Mouse (Mus musculus) frontal cortex, postnatal 36 days (tissue): ENCODE data around the gene Krt80.
"Not testable (repeated sequence)": the region's sequence is repeated elsewhere in the genome, so short reads cannot be mapped to it uniquely, and the experiment has no call there.

Experiments
- DNase-seq, 2 experiments: peaks; one replicate each; pipeline ENCODE4 v3.0.0; 2022; ENCODE audit warnings: low spot score in 2 of 2

Krt80 gene

DNA sequence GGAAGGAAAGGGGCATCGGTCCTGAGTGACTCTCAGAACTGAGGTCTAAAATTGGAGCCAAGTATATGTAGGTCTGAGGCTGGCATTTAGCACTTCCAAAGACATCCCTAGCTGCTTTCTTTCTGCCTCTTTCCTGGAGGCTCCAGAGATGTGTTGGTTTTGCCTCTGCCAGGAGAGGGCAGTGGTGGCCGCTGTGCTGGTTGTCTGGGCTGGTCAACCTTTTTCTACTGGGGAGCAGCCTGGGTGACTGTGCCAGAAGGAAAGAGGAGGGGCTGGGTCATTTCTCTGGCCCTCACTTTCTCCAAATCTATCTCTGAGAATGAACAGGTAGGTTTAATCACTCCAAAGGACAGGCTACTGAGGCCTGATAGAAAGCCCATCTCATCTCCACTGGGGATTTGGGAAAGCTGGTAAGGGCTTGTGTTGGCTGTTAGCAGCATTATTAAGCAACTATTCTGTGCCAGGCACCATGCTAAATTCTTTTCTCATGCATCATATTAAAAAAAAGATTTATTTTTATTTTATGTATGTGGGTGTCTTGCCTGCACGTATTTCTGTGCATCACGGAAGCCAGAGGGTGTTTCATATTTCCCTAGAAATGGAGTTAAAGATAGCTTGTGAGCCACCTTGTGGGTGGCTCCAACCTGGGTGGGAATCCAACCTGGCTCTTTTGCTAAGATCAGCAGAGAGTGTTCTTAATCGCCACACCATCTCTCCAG lies 28.0 kb downstream of the Krt80 start:
- peak; percentile 56 to 72 for DNase-seq

DNA sequence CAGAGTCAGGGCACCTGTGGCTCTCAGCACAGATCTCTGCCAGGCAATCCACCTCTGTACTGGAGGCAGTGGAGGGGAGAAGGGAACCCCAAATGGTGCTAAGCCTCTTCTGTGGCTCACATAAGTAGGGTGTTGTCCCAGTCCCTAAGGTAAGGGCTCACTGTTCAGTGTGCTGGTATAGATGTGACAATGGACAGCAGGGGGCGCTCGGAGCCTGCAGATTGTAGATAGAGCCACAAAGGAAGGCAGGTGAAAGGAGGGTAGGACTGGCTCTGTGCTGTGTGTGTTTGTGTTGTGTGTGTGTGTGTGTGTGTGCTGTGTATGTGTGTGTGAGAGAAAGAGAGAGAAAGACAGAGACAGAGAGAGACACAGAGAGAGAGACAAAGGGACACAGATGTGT lies 30.4 kb downstream of the Krt80 start:
- peak; percentile 84 to 90 for DNase-seq

DNA sequence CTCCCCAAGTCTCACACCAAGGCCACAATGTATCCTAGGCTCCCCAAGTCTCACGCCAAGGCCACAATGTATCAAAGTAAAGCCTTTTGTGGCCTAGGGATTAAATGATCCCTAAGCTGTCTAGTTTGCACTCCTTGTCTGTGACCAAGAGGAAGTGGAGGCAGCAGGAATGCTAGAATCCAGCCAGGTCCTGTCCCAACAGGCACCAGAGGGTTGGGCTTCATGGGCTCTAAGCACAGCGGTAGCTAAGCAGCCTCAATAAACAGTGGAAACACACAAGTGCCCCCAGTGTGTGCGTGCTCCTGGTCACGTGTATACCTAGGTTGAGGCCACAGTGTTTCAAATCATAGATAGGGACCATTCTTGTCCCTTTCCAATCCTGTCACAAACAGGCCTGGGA lies 31.6 kb downstream of the Krt80 start:
- no peak for DNase-seq

DNA sequence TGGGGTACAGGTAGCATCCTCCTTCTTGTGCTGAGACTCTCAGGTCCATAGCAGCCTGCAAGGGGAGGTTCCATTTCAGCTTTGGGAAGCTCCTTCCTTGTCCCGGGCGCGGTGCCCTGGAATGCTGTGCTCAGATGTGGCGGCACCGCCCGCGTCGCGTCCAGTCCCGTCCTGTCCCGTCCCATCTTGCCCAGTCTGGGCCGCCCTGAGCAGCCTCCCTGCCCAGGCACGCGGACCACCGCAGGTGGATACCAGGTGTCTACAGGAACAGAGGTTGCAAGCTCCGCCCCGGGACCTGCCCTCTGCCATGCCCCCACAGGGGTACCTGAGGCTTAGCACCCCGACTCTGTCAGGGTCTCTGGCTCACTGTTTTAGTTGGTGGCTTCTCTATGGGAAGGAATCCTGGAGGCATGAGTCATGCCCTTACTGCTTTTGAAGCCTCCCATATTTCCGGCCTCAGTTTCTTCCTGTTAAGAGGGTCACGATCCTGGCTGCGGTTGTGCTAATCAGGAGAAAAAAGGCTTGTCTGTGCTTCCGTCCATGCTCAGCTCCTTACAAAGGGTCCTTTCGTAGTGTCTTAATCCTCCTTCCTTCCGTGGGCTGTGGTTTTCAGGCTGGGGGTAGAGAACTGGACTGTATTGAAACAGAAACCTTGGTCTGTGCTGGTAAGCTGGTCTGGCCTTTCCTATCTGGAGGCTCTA lies 33.3 kb downstream of the Krt80 start:
- no peak for DNase-seq

DNA sequence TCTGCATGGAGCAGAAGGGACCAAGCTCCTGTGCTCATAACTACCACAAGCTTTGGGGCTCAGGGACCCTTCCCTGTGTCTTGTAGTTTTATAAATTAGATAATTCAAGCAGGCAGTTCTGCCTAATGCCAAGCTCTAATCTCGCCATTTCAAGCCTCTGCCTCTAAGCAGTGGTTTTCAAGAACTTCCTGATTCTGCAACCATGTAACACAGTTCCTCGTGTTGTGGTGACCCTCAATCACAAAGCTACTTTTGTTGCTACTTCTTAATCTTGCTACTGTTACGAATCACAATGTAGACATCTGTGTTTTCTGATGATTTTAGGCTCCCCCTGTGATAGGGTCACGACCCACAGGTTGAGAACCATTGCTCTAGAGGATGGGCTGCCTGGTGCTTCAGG lies 36.3 kb downstream of the Krt80 start:
- no peak for DNase-seq

DNA sequence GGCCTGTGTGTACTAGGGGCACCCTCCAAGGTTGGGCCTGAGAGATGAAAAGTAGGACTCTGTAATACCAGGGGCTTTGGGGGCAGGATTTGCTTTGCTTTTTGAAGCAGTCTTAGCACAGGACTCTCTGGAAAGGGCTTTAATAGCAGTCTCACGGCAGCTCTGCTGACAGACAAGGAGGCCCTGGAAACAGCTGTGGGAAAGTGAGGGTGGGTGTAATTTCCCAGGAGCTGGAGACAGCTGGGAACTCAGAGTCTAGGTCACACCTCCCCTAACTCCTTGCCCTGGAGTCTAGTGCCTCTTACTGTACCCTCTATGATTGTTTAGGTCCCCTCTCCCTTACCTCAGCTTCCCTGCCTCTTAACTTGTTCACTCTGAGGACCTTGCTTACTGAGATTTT lies 36.8 kb downstream of the Krt80 start:
- DNase-seq, result no peak

DNA sequence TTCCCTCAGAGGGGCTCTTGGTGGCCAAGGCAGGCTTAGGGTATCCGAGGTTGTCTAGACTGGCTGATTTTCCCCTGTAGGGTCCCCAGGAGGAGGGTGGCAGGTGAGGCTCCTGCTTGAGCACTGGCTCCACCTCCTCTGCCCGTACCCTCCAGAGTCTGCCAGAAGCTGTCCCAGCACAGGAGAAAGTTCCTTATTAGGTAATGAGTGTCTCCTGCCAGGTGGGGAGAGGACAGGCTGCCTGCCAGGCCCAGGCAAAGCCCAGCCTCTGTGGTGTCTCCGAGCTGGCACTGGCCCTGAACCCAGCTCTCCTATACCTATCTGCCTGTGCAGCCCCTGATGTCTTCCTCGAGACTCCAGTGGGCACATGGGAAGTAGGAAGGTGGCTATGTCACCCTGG lies 37.6 kb downstream of the Krt80 start:
- no peak for DNase-seq

DNA sequence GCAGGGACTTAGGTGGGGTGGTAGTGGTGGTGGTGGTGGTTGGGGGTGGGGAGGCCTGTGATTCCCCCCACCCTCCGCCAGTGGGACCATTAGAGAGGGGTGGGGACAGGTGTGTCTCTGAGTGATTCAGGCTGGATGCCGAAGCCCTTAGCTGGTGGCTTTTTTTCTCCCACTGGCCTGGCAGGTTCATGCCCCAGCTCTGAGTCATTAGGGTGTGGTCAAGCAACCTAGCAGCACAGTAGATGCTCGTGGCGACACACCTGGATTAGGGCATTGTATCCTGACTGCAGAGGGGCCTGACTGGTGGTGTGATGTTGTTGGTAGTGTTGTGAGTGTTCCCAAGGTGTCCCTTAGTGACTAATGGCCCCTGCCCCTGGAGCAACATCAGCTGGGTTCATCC lies 38.9 kb downstream of the Krt80 start:
- DNase-seq, result no peak

DNA sequence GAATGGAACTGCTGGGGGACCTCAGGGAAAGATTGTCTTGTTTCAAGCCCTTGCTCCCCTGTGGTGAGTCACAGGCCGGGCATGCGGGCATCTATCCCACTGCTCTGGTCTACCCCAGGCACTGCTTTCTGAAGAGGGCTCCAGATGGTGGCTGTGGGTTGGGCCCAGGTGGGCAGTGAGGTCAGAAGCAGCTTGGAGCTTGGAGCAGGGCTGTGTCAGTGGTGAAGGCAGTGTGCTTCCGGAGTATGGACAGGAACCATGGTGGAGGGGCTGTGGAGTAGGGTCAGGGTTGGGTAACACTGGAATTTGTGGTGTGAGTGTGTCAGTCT lies 40.4 kb downstream of the Krt80 start:
- DNase-seq, result no peak

DNA sequence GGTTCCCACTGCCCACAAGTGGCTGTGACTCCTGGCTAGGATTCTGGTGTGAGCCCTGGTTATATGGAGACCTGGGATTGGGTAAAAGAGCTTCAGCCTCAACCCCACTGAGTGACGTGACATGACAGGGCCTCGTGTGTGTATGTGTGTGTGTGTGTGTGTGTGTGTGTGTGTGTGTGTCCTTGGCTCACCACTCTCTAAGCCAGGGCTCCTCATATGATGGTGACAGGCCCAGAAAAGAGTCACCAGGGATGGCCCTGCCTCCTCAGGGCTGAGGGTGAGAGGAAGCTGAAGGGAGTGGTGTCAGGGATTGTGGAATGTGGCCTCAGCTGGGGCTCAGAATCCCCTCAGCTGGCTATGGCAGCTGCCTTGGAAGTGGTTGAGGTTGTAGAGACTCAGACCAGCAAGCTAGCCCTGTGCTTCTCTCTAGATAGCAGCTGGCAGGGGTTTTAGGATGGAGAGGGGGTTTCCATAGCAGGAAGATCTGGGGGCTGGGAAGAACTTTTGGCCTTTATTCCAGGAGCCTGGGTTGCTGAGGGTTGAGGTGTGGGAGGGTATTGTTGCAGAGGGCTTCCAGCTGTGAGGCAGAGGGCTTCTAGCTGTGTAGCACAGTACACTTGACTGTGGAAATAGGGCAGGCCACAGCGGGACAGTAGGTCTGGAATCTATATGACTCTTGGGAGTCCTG lies 40.9 kb downstream of the Krt80 start:
- DNase-seq, result no peak

DNA sequence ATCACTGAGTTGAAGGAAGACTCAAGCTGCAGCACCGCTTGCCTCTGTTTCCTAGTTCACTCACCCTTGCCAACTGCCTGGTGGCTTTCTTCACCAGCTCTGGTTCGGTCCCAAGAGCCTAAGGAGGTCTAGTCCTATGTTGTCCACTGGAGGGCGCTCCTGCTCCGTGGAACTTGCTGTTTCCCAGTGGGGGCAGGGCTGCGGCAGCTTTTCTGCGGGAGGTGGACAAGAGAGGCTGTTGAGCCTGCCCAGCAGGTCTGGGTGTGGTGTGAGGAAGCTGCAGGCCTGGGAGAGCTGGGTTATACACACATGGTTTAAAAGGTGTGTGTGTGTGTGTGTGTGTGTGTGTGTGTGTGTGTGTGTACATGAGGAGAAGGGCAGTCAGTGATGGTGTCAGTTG lies 42.7 kb downstream of the Krt80 start:
- DNase-seq, result peak; percentile 82 to 84

DNA sequence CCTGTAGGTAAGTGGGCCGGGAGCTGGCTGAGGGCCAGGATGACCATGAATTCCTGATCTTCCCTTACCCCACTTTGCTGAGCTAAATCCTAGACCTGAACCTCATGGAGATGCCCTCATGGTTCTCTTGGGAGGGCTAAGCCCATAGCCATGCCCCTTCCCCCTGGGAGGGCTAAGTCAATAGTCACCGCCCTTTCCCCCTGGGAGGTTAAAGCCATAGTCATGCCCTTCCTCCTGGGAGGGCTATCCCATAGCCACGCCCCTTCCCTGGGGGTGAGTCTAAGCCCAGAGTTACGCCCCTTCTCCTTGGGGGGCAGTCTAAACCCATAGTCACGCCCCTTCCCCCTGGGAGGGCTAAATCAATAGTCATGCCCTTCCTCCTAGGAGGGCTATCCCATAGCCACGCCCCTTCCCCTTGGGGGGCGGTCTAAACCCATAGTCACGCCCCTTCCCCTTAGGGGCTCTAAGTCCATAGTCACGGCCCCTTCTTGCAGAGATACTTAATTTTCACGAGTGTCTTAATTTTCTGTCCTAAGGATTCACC lies 43.9 kb downstream of the Krt80 start:
- no peak for DNase-seq

DNA sequence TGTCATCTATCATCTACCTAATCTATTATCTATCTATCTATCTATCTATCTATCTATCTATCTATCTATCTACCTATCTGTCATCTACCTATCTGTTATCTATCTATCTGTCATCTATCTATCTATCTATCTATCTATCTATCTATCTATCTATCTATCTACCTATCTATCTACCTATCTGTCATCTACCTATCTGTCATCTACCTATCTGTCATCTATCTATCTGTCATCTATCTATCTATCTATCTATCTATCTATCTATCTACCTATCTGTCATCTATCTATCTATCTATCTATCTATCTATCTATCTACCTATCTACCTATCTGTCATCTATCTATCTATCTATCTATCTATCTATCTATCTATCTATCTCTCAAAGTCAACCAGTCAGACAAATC lies 45.6 kb downstream of the Krt80 start:
- DNase-seq, result not testable (repeated sequence)

DNA sequence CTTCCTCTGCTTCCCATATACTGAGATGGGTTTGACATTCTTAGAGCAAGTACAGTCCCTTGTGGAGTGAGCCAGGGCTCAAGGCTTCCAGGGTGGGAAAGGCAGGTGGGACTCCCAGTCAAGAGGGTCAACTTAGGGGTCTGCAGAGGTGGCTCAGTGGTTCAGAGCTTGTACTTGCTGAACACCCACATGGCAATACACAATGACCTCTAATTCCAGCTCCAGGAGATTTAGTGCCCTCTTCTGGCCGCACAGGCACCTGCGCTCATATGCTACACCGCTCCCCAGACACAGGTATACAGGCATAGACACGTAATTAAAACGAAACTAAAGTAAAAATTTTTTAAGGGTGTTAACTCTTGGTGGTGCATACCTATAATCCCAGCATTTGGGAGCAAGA lies 46.5 kb downstream of the Krt80 start:
- DNase-seq, result no peak

DNA sequence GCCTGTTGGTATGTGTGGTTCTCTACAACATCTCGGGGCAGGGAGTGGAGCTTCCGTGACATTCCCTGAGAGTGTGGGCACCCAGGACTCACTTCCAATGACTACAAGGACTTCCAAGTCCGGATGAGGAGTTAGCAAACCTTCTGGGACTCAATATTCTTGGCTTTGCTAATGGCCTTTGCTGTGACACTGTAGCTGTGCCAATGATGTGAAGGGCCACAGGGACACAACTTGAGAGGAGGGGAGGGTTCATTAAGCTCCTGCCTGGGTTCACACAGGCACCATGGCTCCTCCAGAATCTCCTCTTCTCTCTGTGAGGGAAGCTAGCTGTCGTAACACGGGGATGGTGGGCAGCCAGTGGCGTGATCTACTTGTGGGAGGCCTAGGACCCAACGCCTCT lies 47.3 kb downstream of the Krt80 start:
- DNase-seq, result no peak

DNA sequence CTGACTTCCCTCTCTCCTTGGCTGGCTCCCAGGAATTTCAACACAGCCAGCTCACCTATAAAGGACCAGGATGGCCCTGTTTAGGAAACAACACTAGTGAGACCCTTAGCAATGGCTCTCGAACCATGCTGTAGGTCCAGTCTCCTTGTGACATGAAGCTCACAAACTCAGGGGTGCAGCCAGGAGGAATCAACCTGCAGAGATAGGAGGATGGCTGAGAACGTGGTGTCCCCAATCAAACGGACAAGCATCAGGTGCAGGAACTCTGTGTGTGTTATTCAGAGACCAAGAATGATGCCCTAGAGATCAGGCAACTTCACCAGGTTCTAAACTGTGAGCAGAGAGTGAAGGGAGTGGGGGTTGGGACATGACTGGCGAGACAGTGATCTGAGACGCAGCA lies 47.9 kb downstream of the Krt80 start:
- DNase-seq, result no peak

DNA sequence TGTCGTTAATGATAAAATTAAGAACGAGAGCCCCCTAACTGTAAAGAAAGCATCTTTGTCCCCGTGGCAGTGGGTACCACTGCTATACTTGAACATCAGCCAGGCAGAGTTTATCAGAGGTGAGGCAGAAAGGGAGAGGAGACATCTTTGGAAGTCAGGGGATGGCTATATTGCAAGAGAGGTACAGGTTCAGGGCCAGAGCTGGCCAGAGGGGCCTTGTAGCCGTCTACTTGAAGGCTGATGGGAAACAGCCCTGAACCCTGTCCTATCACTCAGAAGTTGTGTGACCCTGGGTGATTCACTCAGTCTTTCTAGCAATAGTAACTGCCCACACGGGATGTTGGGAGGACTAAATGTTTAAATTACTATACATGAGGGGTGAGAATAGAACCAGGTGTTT lies 48.8 kb downstream of the Krt80 start:
- no peak for DNase-seq

DNA sequence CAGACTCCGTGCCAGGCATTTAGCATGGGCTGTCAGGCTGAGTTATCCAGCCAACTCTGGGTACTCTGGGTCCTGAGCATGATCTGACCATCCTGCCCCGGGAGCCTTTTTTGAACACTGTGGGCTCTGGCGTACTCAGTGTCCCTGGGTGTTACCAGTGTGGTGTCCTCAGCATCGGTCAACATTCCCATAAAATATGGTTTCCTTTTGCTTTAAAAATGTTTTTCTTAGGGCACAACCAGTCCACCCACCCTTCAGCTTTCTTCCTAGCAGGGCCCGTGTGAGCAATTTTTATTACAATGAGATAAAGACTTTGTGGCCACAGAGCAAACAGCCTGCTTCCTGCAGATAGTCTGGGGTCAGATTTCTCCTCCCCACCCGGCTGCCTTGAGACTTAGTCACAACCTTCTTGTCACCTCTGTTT lies 49.3 kb downstream of the Krt80 start:
- no peak for DNase-seq

DNA sequence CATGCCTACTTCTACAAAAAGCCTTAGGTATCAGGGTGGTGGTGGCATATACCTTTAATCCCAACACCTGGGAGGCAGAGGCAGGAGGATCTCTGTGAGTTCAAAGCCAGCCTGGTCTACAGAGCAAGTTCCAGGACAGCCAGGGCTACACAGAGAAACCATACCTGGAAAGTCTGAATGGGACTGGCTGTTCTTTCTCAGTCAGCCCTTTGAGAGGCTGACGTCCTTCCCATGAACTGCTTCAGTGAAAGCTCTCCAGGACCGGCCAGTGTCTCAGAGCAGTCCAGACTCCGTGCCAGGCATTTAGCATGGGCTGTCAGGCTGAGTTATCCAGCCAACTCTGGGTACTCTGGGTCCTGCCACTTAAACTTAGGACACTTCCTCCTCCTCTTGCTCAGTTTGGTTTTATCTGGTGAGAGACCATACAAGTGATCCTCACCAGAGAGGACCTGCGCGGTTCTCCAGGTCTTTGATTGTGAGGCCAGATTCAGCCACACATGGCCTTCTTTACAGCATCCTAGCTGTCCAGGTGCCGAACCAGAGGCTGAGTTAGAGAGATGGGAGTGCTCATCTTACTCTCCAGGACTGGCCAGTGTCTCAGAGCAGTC lies 49.8 kb downstream of the Krt80 start:
- no peak for DNase-seq

DNA sequence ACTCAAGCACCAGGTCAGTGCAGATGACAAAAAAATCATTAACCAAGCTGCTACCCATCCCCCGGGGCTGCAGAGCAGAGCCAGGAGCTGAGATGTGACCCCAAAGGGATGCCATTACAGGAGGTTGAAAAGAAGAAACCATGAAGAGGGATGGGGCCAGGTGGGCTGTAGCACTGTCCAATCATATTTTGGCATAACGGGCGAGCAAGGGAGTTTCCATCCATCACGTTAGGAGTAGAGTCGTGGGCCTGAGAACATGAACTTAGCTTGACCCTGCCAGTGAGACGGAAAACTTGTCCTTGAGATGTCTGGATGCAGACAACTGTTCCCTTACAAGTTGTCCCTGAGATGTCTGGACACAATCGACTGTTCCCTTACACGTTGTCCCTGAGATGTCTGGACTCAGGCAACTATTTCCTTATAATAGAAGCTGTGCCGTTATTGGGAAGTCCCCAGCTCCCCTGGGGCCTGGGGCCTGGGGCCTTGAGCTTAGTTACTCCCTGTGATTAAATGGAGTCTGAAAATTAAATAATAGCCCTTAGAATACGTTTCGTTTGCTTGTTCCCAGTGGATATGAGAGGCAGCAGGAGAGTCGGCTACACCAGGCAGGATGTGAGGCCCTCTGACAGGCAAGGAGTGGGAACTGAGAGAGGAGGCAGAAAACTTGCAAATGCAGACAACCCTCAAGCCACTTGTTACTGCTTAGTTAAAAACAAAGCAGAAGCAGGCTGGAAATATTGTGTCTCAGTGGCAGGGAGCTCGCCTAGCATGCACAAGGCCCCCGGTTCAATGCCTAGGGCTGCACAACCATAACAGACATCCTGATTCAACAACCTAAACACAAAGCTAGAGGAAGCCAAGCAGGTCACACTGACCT lies 50.8 kb downstream of the Krt80 start:
- DNase-seq, result no peak

DNA sequence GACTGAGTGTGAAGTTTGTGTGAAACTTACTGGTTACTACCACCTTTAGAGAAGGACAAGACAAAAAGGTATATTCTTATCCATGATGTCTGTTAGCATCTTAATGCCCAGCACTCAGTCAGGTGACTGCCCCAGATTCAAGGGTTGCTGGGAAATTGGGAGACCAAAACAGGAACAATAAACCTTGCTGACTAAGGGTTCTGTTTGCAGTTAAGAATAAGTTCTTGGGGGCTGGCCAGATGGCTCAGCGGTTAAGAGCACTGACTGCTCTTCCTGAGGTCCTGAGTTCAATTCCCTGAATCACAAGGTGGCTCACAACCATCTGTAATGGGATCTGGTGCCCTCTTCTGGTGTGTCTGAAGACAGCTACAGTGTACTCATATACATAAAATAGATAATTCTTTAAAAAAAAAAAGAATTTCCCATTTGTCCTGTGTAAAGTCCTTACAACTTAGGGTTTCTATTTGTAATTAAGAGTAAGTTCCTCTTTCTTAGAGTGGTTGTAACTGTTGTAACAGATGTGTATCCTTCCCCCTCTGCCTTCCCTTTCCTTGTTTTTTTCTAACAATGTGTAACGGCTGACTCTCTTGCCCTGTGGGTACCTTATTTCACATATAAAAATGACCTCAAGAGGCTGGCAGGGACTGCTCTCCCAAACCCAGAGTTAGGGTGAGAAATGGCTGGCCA lies 52.0 kb downstream of the Krt80 start:
- no peak for DNase-seq
